Mouse (Mus musculus) adrenal gland, postnatal 10 days (tissue): ENCODE results near the gene Tnpo3. TPM values are rescaled to one million over a fixed set of nuclear protein-coding genes. Genes with fewer than 3 reads are reported as not detected.

Experiments
- DNase-seq: peaks from one replicate; pipeline ENCODE4 v3.0.0; 2021; ENCODE audit warnings: mixed read lengths
- long read RNA-seq, 2 experiments: library from polyadenylated mRNA; stranded (forward); transcript quantifications; one replicate each; pipeline ENCODE4 v2.0.0; 2021
- total RNA-seq, 2 experiments: library from RNA; stranded (reverse); gene quantifications; 2 replicates each; pipeline ENCODE4 v1.2.3; 2021

Gene Tnpo3
- total RNA-seq: 10 to 100 TPM; 48.8 to 61.1 TPM
- long read RNA-seq, experiment 1, full-length matches to known transcripts: 36 of 61 reads
- long read RNA-seq, experiment 1, partial matches to known transcripts: 2 of 61 reads
- long read RNA-seq, experiment 1, other reads (novel, unspliced or antisense): 23 of 61 reads
- long read RNA-seq, experiment 2, full-length matches to known transcripts: 24 of 39 reads
- long read RNA-seq, experiment 2, partial matches to known transcripts: 3 of 39 reads
- long read RNA-seq, experiment 2, other reads (novel, unspliced or antisense): 12 of 39 reads

DNA sequence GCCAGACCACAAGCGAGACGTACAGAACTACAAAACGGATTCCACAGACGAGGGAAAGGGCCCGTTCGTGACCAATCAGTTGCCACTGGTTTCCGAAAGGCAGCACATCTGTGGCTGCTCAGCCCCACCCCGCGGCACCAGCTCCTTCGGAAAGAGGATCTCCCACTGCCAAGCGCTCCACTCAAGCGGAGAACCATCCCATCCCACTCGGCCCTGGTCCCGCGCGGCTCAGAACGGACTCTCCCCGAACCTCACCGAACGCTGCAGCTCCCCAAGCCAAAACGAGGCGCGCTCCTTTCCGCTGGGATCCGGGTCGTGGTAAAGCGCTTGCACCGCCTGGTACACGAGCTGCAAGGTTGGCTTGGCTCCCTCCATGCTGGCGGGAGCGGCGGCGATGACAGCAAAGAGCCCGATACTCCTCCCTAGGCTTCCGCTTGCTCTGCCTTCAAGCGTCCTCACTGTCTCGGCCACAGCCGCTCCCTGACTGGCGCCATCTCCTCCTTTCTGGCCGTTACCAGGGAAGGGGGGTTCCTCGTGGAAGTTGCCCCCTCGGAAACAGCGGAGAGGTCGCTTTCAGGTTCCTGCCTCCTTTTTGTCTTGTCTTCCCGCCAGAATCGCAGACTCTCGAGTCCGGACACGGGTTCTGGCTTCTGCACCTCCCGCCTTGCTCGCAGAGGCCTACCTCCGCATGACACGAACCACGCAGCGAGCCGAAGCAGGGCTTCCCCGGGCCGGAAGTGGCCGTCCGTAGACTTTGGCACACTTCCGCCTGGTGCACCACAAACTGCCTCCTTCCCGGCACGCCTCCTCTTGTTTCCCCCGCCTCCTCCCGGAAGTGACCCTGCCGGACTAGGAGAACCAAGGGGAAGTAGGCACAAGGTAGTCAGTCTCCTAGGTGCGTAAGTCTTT, at the start of gene Tnpo3:
TSS of gene Tnpo3 (minus strand) at position 777 of the 909 bp plus-strand sequence.
- DNase-seq: peak; percentile 94

DNA sequence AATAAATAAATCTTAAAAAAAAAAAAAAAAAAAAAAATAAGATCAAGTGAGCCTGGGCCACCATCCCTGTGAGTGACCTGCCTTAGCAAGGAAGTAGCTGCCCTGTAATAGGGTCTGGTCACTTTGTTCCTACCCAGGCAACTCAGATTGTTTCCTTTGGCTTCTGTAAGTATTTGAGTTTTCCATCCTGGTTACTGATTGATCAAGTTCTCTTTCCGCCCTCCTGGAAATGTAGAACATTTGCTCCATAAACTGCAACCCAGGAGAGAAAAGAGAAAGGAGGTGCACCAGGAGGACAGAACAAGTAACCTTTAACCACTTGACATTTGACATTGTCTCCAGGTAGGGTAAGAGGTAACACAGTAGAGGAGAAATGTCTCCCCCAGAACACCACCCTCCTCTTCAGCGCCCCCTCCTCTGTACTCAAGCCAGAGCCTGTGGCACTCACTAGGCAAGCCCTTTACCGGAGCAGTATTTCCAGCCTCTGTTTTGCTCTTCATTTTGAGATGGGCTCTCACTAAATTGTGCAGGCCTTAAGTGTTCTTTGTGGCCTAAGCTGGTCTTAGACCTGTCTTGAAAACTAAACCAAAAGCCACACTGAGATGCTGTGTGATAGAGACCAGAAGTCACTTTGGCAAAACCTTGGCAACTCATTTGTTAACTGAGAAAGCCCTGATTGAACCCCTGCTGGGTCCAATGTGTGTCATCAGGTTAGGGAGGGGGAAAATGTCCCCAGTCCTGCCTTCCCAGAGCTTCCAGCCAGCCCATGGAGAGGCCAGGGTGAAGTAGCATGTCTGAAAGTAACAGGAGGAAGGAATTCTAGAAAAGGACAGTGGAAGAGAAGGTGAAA, 49.2 kb upstream of the Tnpo3 start:
- DNase-seq: no peak

GRCm38 (mm10) chr6:29653271-29653670, 43.6 kb upstream of the Tnpo3 start:
- DNase-seq: no peak

DNA sequence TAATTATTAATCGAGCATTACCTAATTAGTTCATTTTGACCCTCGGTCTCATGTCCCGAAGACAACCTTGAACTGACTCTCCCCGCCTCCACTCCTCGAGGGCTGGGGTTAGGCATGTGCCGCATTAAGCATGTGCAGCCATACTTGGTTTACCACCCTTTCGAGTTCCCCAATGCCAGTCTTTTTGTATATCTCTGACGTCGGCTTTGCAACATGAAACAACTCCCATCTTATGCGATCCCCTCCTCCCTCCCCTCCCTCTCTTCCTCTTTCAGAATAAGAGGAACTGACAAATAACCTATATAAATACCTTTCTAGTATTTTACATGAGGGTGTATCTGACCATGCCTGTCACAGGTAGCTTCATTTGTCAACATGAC, 40.5 kb upstream of the Tnpo3 start:
- DNase-seq: no peak

DNA sequence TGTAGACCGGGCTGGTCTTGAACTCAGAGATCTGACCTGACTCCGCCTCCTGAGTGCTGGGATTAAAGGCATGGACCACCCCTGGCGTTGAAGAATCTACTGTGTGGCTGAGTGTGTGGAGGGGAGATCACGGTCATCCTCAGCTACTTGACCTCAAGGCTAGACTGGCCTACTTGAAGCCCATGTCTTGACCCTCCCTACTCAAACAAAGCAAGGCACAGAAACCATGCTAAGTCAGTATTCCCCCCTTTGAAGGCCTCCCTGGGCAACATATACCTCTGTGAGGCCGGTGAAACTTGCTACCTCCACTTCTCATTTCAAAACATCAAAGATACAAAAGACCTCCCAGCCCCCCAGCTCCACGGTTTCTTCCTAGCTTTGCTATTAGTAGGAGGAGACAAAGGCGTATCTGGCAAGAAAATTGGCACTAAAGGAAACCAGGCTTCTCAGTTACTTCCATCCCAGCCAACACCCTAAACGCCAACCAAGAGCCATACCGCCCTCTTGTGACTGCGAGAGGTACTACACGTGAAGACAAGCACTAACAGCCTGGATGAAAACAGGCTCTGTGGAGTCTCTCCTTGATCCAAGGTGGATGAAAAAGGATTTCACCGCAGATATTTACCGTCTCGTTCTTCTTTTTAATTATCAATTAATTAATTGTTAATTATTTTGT, 39.9 kb upstream of the Tnpo3 start:
- peak; percentile 92 for DNase-seq

DNA sequence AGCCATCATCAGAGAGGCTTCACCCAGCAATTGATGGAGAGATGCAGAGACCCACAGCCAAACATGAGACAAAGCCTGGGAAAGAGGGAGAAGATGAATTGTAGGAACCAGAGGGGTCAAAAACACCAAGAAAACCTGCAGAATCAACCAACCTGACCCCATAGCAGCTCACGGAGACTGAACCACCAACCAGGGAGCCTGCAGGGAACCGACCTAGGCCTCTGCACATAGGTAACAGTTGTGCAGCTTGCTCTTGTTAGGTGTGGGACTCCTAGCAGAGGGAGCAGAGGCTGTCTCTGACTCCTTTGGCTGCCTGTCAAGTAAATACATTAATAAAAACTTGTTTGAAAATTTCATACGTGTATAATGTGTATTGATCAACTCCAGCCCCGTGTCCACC, 32.1 kb upstream of the Tnpo3 start:
- DNase-seq: no peak

DNA sequence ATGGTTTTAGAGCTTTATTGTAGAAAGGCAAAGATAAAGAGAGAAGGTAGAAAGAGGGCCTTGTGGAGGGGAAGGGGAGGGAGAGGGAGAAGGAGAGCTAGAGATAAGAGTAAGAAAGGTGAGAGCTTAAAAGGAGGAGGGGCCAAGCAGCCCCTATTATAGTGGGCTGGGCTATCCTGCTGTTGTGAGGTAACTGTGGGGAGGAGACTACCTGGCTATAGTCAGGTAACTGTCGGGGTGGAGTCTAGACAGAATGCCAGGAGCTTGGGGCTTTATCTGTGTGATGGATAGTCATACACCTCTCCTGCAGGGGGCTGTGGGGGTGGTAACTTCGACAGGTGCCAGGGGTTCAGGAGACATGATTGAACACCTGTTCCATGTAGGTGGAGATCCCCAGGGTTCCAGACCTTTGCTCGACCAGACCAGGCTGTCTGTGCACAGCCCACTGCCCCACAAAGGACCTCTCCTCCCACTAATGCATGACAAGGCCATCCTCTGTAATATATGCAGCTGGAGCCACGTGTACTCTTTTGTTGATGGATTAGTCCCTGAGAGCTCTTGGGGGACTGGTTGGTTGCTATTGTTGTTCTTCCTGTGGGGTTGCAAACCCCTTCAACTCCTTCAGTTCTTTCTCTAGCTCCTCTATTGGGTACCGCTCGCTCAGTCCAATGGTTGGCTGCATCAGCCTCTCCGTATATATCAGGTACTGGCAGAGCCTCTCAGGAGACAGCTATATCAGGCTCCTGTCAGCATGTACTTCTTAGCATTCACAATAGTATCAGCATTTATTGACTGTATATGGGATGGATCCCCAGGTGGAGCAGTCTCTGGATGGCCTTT, 30.1 kb upstream of the Tnpo3 start:
- DNase-seq: no peak

- DNase-seq: no peak
Observed at GRCm38 (mm10) chr6:29638844-29639460, 29.3 kb upstream of the Tnpo3 start.

- DNase-seq: no peak
Observed at GRCm38 (mm10) chr6:29637397-29638373, 28.0 kb upstream of the Tnpo3 start.

DNA sequence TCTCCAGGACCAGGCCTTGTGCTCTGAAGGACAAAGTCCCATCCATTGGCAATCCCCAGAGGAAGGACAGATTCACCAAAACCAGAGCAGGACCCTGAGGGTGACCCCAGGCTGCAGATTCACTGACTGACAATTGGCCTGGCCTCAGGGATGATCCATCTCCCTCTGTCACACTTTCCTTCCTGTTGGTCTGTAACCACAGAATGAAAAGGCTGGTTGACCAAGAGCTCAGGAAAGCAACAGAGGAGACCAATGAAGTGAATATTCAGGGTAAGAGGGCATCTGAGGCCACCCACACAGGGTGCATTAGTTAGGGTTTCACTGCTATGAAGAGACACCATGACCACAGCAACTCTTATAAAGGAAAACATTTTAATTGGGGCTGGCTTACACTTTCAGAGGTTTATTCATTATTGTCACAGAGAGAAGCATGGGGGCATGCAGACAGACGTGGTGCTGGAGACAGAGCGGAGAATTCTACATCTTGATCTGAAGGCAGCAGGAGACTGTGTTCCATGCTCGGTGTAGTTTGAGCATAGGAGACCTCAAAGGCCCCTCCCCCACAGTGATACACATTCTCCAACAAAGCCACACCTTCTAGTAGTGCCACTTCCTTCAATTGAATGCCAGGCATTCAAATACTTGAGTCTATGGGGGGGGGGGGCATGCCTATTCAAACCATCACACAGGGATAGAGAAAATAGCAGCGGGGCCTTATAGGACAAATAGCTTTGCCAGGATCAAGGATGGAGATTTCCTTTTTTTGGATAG, 26.8 kb upstream of the Tnpo3 start:
- no peak for DNase-seq

DNA sequence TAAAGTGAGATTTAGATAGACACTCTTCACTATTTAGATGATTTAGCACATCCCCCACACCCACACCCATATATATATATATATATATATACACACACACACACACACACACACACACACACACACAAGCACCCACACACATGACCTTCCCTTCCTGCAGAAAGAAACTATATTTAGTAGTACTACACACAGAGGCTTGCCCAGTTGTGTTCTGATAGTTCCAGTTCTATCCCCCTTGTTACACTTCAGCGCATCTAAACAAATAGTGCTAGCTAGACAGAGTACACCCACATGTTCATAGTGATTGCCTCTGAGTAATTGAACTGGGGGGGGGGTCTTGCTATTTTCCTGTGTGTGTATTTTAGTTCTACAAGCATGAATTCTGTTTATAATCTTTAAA, 24.9 kb upstream of the Tnpo3 start:
- no peak for DNase-seq

- DNase-seq: no peak
Observed at GRCm38 (mm10) chr6:29632552-29633292, 23.0 kb upstream of the Tnpo3 start.

GRCm38 (mm10) chr6:29631751-29632551, 22.3 kb upstream of the Tnpo3 start:
- DNase-seq: no peak

DNA sequence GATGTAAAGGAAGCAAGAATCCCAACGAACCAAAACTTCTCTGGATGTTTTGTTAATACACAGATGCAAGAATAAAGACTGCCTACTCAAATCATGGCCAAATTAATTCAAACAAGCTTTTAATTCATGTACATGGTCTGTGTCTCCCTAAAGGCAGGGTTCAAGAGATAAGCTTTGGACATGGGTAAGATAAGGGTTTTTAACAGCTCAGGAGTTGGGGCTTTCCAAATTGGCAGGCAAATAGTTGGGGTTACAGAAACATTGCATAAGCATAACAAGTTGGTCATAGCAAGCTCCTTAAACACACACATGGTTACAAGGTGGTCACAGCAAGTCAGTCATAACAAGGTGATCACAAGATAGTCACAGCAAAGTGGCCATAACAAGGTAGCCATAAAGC, 20.5 kb upstream of the Tnpo3 start:
- DNase-seq: no peak

- no peak for DNase-seq
Observed at GRCm38 (mm10) chr6:29627756-29628155, 18.1 kb upstream of the Tnpo3 start.

DNA sequence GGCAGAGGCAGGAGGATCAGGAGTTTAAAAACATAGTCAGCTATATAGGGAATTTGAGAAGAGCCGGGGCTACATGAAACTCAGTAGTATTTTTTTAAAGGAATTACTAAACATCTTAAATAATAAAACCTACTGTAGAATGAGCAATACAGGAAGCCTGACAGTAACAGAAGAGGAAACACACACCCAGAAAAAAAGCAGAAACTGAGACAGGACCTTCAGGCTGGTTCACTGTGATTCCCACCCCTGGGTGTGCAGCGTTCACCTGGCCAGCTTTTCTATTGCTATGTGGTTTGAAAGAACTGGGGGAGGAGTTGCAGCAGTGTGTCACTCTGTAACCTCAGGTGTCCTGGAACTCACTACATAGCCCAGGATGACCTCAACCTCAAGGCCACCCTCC, 14.2 kb upstream of the Tnpo3 start:
- no peak for DNase-seq

- no peak for DNase-seq
Observed at GRCm38 (mm10) chr6:29622273-29622672, 12.6 kb upstream of the Tnpo3 start.
